ENCODE assay signal across 10 mouse cellular contexts in genomic region chr3:79783630-79784361, GRCm38 (mm10). TPM values are rescaled to one million over a fixed set of nuclear protein-coding genes. Genes with fewer than 3 reads are reported as not detected.
A peak's percentile ranks its signal among the peaks of the same experiment; 100 is the strongest.
DNase-seq lines count a peak whose midpoint lies in the region; ATAC-seq lines count a peak whose summit lies in the region.
"Had no signal": no experiment of that assay in that cellular context is flagged by ENCODE, and none has a peak within 500 bp of the region (broad histone marks: within the 10 kb centered on the region; RNA-seq: fewer than 3 reads in every experiment).

No protein-coding gene starts in this region.

- peak; percentile 57 for ATAC-seq in frontal cortex, adult (ENCODE audit: low TSS enrichment)
- peak; percentile 70 for ATAC-seq in heart, embryonic 15.5 days (replicated peaks; ENCODE audit: insufficient number of reproducible peaks, insufficient read depth, low FRiP score, low read depth)
- ATAC-seq in midbrain, embryonic 11.5 days (ENCODE audit: low FRiP score) = no peak
- ATAC-seq in forebrain, embryonic 16.5 days = no peak

- no peak for DNase-seq in frontal cortex, postnatal 36 days (ENCODE audit: low spot score in 2 of 2)
- peak; percentile 26 for DNase-seq in ZHBTc4 (ENCODE audit: low read depth, low spot score)
- DNase-seq in midbrain, embryonic 11.5 days (ENCODE audit: low spot score, missing footprints) = peak; percentile 87
- DNase-seq in thymus, postnatal 10 days (ENCODE audit: low spot score in 2 of 2) = no peak
- DNase-seq in layer of hippocampus, adult 11-12 months (ENCODE audit: low spot score) = no peak
- DNase-seq: kidney, adult 8-10 months had no signal

- H3K4me3 ChIP-seq in heart, embryonic 15.5 days = peak overlapping the region; percentile 31
- H3K4me3 ChIP-seq in midbrain, embryonic 11.5 days (ENCODE audit: low read depth, low read length) = no peak overlapping the region
- H3K4me3 ChIP-seq in forebrain, embryonic 16.5 days (replicated peaks; ENCODE audit: low read length) = no peak overlapping the region

- peak overlapping the region; percentile 9; the same call in 1 of the 2 replicates for H3K9ac ChIP-seq in heart, embryonic 15.5 days
- no peak overlapping the region for H3K9ac ChIP-seq in midbrain, embryonic 11.5 days (ENCODE audit: low read length)
- no peak overlapping the region for H3K9ac ChIP-seq in forebrain, embryonic 16.5 days (replicated peaks; ENCODE audit: low read depth, low read length)

- WGBS in heart, embryonic 15.5 days = 14% methylated on average over 10 of the region's 10 CpGs
- WGBS in midbrain, embryonic 11.5 days = 58% methylated on average over 10 of the region's 10 CpGs
- WGBS in forebrain, embryonic 16.5 days = 59% methylated on average over 10 of the region's 10 CpGs

- no peaks in the 10 kb centered on the region for H3K9me3 ChIP-seq in heart, embryonic 15.5 days (replicated peaks)
- H3K9me3 ChIP-seq in midbrain, embryonic 11.5 days (ENCODE audit: control insufficient read depth, low read length) = no peaks in the 10 kb centered on the region
- no peaks in the 10 kb centered on the region for H3K9me3 ChIP-seq in forebrain, embryonic 16.5 days (ENCODE audit: control insufficient read depth, low read length)

- no peaks in the 10 kb centered on the region for H3K27me3 ChIP-seq in heart, embryonic 15.5 days
- no peaks in the 10 kb centered on the region for H3K27me3 ChIP-seq in midbrain, embryonic 11.5 days (ENCODE audit: control insufficient read depth, insufficient read depth, low read length)
- no peaks in the 10 kb centered on the region for H3K27me3 ChIP-seq in forebrain, embryonic 16.5 days (replicated peaks; ENCODE audit: control insufficient read depth, insufficient read depth, low read length)

- H3K27ac ChIP-seq in heart, embryonic 15.5 days = peak overlapping the region; percentile 75
- no peak overlapping the region for H3K27ac ChIP-seq in midbrain, embryonic 11.5 days (ENCODE audit: low read depth, low read length)
- H3K27ac ChIP-seq in forebrain, embryonic 16.5 days (ENCODE audit: low read length) = no peak overlapping the region

- no peaks in the 10 kb centered on the region for H3K36me3 ChIP-seq in heart, embryonic 15.5 days
- no peaks in the 10 kb centered on the region for H3K36me3 ChIP-seq in midbrain, embryonic 11.5 days (ENCODE audit: control insufficient read depth, insufficient read depth, low read length)
- H3K36me3 ChIP-seq in forebrain, embryonic 16.5 days (ENCODE audit: control insufficient read depth, insufficient read depth) = no peaks in the 10 kb centered on the region

- H3K4me1 ChIP-seq in heart, embryonic 15.5 days (replicated peaks) = 0 out of 2 replicates have a peak, but pooled peaks cover 6% of the 10 kb centered on the region
- H3K4me1 ChIP-seq in midbrain, embryonic 11.5 days (ENCODE audit: control insufficient read depth, insufficient read depth, low read length) = no peaks in the 10 kb centered on the region
- no peaks in the 10 kb centered on the region for H3K4me1 ChIP-seq in forebrain, embryonic 16.5 days (replicated peaks; ENCODE audit: control insufficient read depth, insufficient read depth, low read length)

- H3K4me2 ChIP-seq in heart, embryonic 15.5 days = peak overlapping the region; percentile 55
- no peak overlapping the region for H3K4me2 ChIP-seq in midbrain, embryonic 11.5 days
- no peak overlapping the region for H3K4me2 ChIP-seq in forebrain, embryonic 16.5 days (ENCODE audit: low read length)

RNA-seq across cellular contexts. Expression of gene Rxfp1, which starts 46.1 kb away (rescaled TPM):
- 9.2 and 10.3 TPM in 2 replicates for polyA plus RNA-seq in heart, embryonic 15.5 days (2015; fragmentation: Nextera tagmentation; extraction: Ambion mirVana)
- polyA plus RNA-seq in midbrain, embryonic 11.5 days (2014; fragmentation: Nextera tagmentation; extraction: Ambion mirVana) = not detected in 2 replicates
- polyA plus RNA-seq in forebrain, embryonic 16.5 days (2015; fragmentation: Nextera tagmentation; extraction: Ambion mirVana) = 0.16 and 0.41 TPM in 2 replicates
- polyA plus RNA-seq: C2C12 had no signal

Comparison
In these comparisons a context has a peak if more than half of its experiments do, and no peak if none do; other contexts are left out.
1. ATAC-seq: peak in frontal cortex, adult (single experiment) and heart, embryonic 15.5 days (single experiment); none in midbrain, embryonic 11.5 days (single experiment) and forebrain, embryonic 16.5 days (single experiment).
2. DNase-seq: peak in ZHBTc4 (single experiment) and midbrain, embryonic 11.5 days (single experiment); none in frontal cortex, postnatal 36 days (0 of 2), thymus, postnatal 10 days (0 of 2) and layer of hippocampus, adult 11-12 months (single experiment).